Mouse (Mus musculus) left cerebral cortex, postnatal 36 days (tissue): Measurements from ENCODE around the gene Miox. TPM values are rescaled to one million over a fixed set of nuclear protein-coding genes. Genes with fewer than 3 reads are reported as not detected.

Experiments used
- DNase-seq, 2 experiments: peaks; one replicate each; pipeline ENCODE4 v3.0.0; 2021 to 2022; ENCODE audit warnings: low spot score in 2 of 2, mixed read lengths in 1 of 2
- intact Hi-C: fragments of 180-260 bp; cut with DNase I; formaldehyde crosslinking; loops from one replicate; pipeline ENCODE4 v1.15.1; 2025
- total RNA-seq, 2 experiments: library from RNA; stranded (reverse); gene quantifications; 2 replicates each; pipeline ENCODE4 v1.2.3; 2021

The Miox gene
- total RNA-seq, 2 experiments from 2014 or later = not detected

DNA sequence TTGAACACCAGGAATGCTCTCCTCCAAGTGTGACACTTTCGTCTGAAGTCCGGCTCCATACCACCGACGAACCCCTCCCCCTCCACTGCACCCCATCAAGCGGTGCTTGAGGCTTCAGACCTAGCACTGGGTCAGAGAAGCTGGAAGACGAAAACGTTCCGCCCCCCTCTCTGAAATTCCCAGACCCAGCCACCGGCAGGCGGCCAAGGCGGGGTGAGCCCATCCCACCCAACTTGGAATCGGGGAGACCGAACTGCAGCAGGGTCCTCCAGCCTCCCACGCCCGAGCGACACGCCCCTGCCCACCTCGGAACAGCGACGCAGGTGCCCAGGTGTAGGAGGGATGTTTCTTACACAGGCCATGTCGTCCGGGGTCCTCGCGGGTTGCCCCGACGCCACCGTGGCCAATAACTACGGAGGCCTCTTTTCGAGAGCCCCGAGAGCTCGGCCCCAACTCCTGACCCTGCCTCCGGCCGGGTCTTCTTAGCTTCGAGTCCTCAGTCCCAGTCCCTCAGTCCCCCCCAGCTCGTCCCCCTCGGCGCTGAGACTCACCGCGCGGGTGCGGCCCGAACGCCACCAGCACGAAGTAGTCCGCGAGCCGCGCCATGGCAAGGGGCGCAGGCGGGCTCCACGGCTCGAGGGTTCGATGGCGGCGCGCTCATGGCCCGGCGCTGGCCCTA, 19.5 kb upstream of the Miox start:
- DNase-seq = peak in 1 of 2 experiments; percentile 26
- intact Hi-C loops = loop anchor here (5.0 kb wide), 1 partner anchor 58 kb away; the partner anchor contains the start of gene Sco2

DNA sequence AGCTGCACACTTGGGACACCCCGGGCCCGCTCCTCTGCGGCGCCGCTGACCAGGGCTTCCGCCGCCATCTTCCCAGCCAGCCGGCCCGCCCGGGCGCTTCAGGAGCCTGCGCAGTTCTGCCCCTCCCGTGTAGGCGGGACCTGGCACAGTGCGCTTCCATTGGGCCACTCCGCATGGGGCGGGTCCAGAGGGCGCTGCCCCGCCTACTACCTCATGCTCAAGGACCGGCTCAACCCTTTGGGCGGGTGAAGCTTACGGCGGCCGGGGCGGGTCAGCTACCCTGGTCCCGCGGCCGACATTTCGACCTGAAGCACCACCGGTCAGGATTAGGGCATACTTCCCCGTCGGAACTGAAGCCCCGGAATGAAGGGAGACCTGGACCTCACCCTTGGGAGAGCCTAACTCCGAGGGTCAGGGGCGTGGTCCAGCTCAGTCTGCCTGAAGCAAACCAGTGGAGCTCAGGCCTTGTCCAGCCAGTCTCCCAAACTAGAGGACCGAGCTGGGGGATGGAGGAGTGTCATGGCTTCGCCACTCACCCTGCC, 18.9 kb upstream of the Miox start, which contains the start of gene Sbf1:
Gene Sbf1, minus strand, starts transcription at position 122 of the 542 bp plus-strand sequence.
- intact Hi-C loops = loop anchor here (5.0 kb wide), 1 partner anchor 57 kb away; the partner anchor contains the start of gene Sco2
- peak; percentile 97 for DNase-seq

DNA sequence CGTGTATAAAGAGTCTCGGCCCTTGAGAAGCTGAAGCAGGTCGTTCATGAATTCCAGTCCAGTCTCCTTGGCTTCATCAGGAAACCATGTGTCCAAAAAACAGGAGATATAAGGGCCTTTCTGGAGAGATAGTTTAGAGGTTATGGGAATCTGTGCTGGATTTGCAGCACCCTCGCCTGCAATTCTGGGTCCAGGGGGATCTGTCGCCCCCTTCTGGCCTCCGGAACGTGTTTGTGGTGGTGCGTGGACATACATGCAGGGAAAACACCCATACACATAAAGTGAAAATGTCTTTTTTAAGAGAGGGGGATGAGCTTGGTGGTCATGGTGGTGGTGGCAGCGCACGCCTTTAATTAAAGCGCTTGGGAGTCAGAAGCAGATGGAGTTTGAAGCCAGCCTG, 18.1 kb upstream of the Miox start:
- intact Hi-C loops = loop anchor here (2.0 to 5.0 kb wide), 2 partner anchors 39 to 56 kb away; partner anchors contain the start of genes Lmf2, Ncaph2 and Sco2
- DNase-seq = no peak

DNA sequence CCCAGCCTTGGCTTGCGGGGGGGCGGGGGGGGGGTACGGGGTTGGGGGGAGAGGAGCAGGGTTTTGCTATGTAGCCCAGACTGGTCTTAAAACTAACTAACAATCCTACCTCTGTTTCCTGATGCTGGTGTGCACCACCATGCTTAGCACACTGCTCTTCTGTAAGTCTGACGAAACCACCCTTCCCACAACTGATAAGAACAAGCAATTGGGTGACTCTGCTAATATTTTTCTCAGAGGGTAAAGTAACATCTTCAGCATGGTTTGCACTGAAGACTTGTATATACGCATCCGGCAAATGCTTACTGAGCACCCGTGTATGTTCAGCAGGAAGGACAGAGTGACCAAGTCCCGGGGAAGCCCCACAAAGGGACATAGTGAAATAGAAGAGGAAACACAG, 12.9 kb upstream of the Miox start:
- intact Hi-C loops = no loop called here
- no peak for DNase-seq

DNA sequence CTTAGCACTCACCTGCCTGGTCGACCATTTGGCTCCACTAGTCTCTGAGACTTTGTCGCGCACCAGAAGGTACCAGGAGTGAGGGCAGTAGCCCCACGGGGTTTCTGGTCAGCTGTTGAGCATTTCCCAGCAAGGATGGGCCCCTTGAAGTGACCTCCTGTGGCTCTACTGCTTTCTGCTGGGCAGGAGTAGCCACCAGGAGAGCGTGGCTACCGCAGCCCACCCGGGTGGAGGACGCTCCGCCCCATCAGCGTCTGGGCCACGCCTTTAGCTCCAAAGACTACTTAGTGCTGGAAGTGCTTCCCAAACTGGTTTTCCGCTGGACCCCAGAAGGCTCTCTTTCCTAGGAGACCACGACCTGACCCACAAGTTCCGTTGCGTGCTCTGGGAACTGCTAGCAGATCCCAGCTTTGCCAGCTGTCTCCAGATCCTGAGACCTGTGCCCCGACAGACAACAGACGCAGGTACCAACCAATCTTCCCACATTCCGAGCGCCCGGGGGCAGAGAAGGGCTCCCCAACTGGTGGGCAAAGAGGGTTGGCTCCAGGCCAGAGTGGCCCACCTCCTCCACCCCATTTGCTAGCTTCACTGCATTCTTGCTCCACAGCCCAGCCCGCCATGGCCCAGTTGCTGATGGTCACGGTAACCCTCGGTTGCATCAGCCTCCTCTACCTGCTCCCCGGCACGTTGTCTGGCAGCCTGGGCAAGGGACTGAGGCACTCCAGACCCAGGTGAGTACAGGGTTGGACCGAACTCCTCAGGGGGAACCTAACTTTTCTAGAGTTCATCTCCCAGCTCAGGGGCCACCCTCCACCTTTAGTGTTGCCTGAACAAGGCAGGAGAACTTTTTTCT, 11.3 kb upstream of the Miox start, which contains the start of gene Adm2:
Gene Adm2, plus strand, starts transcription at position 51 of the 853 bp plus-strand sequence.
- no peak for DNase-seq
- intact Hi-C loops = no loop called here

DNA sequence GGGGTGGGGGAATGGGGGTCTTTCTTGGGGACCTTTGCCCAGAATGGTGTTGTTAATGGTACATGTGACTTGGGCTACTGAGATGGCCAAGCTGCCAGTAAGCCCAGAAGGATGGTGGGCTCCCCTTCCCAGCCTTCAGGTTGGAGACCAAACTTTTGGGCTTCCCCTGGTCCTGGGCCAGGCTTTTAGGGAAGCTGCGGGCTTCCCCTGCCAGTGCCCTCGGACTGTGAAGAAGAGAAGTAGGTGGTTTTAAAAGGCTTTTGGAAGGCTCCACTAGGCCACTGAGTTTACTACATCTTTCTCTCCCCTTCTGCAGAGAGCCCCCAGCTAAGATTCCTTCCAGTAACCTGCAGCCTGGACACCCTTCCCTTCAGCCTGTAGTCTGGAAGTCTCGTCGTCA, 10.5 kb upstream of the Miox start:
- no peak for DNase-seq
- intact Hi-C loops = no loop called here

DNA sequence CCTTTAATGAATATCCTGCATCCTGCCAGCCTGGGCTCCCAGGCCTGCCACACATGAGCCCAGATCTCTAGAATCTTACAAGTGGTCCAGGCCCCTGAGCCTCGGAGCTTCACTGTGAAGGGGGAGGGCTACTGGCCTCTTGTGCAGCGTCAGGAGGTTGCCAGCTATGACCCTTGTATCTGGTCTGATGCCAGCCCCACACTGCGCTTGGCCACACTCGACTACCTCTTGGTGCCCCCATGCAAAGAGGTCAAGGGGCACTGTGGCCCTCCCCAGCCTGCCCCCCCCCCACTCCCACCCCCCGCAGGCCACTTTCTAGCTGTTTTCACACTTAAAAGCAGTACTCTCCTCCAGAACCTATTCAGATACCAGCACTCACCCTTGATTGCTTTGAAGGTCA, 7.8 kb upstream of the Miox start:
- DNase-seq = no peak
- intact Hi-C loops = no loop called here

DNA sequence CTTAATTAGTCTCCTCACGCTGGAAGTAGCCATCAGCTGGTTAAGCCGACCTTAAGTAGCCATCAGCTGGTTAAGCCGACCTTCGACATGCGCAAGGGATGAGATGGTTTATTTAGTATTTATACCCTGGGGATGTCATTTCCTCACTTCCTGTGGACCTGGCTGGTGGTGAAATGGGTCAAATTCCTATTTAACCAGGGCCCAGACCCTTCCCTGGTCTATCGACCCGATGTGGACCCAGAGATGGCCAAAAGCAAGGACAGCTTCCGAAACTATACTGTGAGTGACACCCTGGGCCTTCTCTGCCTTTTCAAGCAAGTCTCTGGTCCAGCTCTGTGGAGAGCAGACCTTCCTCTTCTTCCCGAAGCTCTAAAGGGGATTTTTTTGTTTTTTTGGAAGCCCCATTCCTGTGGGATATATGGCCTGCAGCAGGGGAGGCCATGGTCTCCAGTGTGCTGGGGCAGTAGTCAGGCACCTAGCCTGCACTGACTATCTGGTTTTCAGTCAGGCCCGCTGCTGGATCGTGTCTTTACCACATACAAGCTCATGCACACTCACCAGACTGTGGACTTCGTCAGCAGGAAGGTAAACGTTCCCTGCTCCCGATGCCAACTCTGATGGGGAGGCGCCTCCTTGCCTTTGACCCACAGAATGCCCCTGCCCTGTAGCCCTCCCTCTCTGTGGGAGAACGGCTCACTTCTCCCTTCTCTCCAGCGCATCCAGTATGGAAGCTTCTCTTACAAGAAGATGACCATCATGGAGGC, 758 bp downstream of the Miox start:
- intact Hi-C loops = no loop called here
- DNase-seq = no peak

DNA sequence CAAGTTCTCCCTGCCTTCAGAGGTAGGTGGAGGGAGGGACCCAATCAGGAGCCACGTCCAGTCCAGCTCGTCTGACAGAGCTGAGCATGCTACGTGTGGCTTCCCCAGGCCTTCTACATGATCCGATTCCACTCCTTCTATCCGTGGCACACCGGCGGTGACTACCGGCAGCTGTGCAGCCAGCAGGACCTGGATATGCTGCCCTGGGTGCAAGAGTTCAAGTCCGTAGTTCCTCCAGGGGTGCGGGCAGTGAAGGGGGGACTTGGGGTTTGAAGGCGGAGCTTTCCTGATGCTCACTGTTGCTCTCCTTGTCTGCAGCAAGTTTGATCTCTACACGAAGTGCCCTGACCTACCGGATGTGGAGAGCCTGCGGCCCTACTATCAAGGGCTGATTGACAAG, 2.2 kb downstream of the Miox start:
- DNase-seq = no peak
- intact Hi-C loops = no loop called here

DNA sequence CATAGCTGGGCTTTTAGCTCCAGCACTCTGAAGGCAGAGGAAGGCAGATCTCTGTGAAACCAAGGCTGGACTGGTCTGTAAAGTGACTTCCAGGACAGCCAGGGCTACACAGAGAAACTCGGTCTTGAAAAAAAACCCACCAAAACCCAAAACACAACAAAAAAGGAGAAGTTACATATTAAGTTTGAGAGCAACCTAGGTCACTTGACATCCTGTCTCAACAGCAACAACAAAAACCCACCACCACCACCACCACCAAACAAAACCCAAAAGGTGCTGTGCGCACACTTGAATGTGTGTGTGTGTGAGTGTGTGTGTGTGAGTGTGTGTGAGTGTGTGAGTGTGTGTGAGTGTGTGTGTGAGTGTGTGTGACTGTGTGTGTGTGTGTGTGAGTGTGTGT, 5.5 kb downstream of the Miox start:
- intact Hi-C loops = no loop called here
- no peak for DNase-seq

DNA sequence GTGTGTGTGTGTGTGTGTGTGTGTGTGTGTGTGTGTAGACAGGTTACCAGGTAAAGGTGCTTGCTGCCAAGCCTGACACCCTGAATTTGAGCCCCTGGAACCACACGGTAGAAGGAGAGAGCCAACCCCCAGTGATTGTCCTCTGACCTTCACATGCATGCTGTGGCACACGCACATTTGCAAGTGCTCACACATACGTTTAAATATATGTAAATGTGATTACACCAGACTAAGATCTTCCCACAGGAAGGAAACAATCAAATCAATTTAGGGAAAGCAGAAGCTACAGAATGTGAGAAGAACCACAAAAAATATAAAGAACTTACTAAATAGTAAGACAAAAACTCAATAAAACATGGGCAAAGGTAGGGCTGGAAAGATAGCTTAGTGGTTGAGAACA, 5.9 kb downstream of the Miox start:
- no peak for DNase-seq
- intact Hi-C loops = no loop called here

DNA sequence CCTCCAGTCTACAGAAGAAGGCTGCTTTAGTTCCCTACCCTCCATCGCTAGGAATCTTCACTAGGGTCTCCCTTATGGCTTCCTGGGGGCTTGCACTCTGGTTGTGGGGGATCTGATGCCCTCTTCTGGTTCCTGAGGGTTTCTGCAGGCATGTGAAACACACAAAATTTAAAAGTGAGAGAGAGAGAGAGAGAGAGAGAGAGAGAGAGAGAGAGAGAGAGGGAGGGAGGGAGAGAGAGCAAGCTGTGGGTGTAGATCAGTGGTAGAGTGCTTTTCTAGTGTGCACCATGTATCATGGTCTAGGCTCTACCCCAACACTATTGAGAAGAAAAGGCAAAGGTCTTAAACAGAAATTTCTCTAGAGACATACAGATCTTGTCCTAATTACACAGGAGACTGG, 7.5 kb downstream of the Miox start:
- DNase-seq = no peak
- intact Hi-C loops = no loop called here

DNA sequence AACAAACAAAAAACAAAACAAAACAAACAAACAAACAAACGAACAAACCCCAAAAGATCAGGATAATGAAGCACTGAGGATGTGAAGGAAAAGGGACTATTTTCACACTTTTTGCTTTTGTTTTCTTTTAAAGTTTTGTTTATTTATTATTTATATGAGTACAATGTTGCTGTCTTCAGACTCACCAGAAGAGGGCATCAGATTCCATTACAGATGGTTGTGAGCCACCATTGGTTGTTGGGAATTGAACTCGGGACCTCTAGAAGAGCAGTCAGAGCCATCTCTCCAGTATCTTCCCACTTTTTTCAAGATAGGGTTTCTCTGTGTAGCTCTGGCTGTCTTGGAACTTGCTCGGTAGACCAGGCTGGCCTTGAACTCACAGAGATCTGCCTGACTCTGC, 9.1 kb downstream of the Miox start:
- DNase-seq = no peak
- intact Hi-C loops = no loop called here

DNA sequence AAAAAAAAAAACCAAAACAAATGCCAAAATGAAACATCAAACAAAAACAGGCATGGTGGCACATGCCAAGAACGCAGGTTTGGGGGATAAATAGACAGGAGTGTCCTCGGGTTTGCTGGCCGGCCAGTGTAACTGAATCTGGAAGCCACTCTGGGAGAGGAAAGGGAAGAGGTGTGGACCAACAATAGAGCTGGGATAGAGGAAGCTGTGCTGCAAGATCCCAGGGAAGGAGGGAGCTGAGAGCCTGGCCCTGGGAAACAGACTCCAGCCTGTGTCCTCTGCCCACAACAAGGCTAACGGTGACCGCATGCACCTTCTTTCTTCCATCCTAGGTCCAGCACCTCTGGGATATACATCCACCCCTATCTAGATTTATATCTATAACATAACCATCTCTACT, 16.2 kb downstream of the Miox start:
- intact Hi-C loops = no loop called here
- no peak for DNase-seq

DNA sequence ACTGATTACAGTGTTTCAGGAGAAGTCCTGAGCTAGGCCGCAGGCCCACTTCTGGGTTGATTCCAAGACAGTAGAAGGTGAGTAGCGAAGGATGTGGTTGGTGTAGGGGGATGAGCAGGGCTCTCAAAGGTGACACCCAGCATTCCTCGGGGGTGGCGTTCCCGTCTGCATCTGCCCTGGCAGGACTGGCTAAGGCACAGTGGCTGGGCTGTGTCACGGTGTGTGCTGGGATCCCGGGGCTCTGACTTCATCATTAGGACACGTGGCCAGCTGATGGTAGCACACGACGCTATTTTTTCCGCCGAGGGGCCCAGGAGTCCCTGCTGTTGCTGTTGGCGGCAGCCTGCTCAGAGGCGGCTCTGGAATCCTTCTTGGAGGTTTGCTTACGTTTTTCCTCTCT, 17.1 kb downstream of the Miox start:
- no peak for DNase-seq
- intact Hi-C loops = no loop called here

DNA sequence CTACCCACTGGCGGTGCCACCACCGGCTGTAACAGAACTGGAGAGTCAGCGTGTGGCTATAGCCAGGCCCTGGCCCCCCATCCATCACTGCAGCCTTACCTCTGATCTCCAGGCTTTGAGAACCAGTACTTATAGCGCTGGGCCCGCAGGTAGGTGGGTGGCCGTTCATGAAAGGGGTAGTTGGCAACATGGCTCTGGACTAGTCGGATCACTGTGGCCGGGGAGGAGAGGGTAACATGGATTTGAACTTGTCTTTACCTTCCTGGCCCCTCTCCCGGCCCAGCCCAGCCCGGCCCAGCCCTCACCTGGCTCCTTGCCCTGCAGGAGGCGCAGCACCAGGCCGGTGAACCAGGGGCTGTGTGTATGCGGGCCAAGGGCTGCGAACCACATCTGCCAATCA, 17.9 kb downstream of the Miox start:
- intact Hi-C loops = no loop called here
- DNase-seq = no peak

DNA sequence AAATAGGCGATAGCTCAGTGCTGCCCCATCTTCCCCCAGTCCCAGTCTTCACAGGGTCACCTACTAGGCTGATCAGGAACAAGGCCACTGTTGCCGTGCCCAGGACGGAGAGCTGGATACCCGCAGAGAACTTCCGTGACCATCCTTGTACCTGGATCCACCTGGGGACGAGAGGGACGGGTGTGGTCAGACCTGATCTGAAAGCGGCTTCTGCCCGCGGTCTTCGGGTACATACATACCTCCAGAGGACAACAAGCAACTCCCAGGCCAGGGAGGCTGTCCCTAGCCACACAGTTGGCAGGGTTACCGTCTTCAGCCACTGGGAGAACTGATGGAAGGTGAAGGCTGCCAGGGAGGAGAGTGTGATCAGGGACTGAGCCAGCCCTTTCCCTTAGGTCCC, 18.6 kb downstream of the Miox start:
- intact Hi-C loops = no loop called here
- DNase-seq = no peak

DNA sequence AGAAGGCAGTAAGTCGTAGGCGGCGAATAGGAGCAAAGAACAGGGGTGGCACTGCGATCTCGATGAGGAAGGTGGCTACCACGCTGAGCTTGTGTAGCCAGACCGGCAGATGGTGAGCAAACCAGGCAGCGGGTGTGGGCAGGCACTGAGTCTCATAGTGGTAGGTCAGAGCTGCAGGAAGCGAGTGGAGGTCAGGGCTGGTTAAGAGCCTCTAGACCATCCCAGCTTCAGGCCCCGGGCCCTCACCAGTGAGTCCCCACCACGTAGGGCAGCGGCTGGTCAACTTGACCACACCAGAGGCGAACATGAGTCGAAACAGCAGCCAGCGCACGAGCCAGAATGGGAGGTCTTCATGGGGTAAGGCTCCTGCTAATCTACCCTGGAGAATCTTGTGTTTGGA, 19.6 kb downstream of the Miox start:
- DNase-seq = no peak
- intact Hi-C loops = loop anchor here (2.0 kb wide), 1 partner anchor 37 kb away; no protein-coding TSS in a partner anchor

DNA sequence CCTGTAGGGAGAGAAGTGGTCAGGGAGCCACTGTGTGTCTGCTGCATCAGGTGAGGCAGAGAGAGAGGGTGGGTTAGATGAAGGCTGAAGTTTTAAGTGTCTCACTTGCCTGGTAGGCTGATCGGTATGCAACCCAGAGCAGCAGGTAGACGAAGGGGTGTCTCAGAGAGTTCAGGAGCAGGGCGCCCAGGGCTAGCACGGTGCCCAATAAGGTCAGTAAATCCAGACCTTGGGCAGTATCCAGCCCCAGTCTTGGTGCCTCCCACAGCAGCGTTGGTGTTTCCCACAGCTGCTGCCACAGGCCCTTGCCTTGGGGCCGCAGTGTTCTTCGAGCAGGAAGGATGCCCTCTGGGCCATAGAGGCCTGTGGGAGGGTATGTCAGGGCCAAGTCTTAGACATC, 20.3 kb downstream of the Miox start:
- DNase-seq = no peak
- intact Hi-C loops = loop anchor here (2.0 kb wide), 1 partner anchor 38 kb away; no protein-coding TSS in a partner anchor
